Mouse (Mus musculus): ENCODE measurements at regions not wholly inside any gene's neighbourhood (a gene's known extent, or its start where the extent isn't known, plus 50 kb on each side); places are given as distances from the start of the nearest gene placed in this dataset.

GRCm38 (mm10) chr13:97705926-97706325 lies 54.5 kb downstream of the Gm10260 start:
- Histone ChIP-seq H3K9ac (no peak overlapping the region), H3K4me3 (no peak overlapping the region), H3K27me3 (replicated peaks) (no peaks in the 10 kb centered on the region), H3K4me2 (replicated peaks) (no peak overlapping the region), H3K9me3 (peaks cover 7% of the 10 kb centered on the region; the same call in 1 of the 2 replicates), H3K4me1 (no peaks in the 10 kb centered on the region), H3K27ac (no peak overlapping the region), H3K36me3 (no peaks in the 10 kb centered on the region)
- WGBS, result 95% methylated on average over 5 of the region's 5 CpGs
- no peak for ATAC-seq (ENCODE audit: low FRiP score, low read depth)

GRCm38 (mm10) chr13:97704541-97704940 lies 55.9 kb downstream of the Gm10260 start:
- H3K4me1 ChIP-seq, result no peaks in the 10 kb centered on the region

GRCm38 (mm10) chr13:97698967-97699366 lies 61.5 kb downstream of the Gm10260 start:
- H3K9me3 ChIP-seq, result no peaks in the 10 kb centered on the region
- 84% methylated on average over 2 of the region's 2 CpGs for WGBS
- no peak overlapping the region for H3K4me3 ChIP-seq
- ATAC-seq (ENCODE audit: low FRiP score, low read depth), result no peak
- H3K4me1 ChIP-seq, result no peaks in the 10 kb centered on the region
- H3K9ac ChIP-seq, result no peak overlapping the region
- H3K36me3 ChIP-seq, result no peaks in the 10 kb centered on the region
- H3K27me3 ChIP-seq (replicated peaks), result no peaks in the 10 kb centered on the region
- H3K27ac ChIP-seq, result no peak overlapping the region
- H3K4me2 ChIP-seq (replicated peaks), result no peak overlapping the region

More at GRCm38 (mm10) chr13:97704541-97704940, 55.9 kb downstream of the Gm10260 start:
- Histone ChIP-seq H3K36me3 (no peaks in the 10 kb centered on the region), H3K4me3 (no peak overlapping the region), H3K27ac (no peak overlapping the region), H3K9ac (no peak overlapping the region), H3K27me3 (replicated peaks) (no peaks in the 10 kb centered on the region), H3K9me3 (peaks cover 7% of the 10 kb centered on the region; the same call in 1 of the 2 replicates), H3K4me2 (replicated peaks) (no peak overlapping the region)
- 94% methylated on average over 4 of the region's 4 CpGs for WGBS
- no peak for ATAC-seq (ENCODE audit: low FRiP score, low read depth)

DNA sequence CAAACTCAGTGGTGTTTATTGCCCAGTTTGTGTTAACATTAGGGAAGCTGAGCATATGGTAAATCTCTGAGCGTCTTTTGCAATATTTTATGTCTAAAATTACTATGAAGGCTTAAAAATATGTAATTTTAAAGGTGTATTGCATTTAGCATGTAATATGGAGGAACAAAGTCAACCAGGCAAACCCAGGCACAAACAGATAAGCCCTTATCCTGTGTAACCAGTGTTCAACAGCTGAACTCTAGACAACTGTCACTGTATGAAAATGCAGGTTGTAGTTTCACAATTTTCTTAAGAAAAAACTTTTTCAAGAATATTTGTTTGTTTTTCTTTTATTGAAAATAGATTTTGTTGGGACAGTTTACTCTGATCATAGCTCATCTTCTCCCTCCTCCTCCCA lies 62.1 kb downstream of the Gm10260 start:
- no peak overlapping the region for H3K27ac ChIP-seq
- no peak overlapping the region for H3K4me3 ChIP-seq
- H3K36me3 ChIP-seq, result no peaks in the 10 kb centered on the region
- H3K9me3 ChIP-seq, result no peaks in the 10 kb centered on the region
- no peak overlapping the region for H3K4me2 ChIP-seq (replicated peaks)
- no peak for ATAC-seq (ENCODE audit: low FRiP score, low read depth)
- H3K4me1 ChIP-seq, result no peaks in the 10 kb centered on the region
- 85% methylated on average over 1 of the region's 1 CpGs for WGBS
- no peaks in the 10 kb centered on the region for H3K27me3 ChIP-seq (replicated peaks)
- H3K9ac ChIP-seq, result no peak overlapping the region

DNA sequence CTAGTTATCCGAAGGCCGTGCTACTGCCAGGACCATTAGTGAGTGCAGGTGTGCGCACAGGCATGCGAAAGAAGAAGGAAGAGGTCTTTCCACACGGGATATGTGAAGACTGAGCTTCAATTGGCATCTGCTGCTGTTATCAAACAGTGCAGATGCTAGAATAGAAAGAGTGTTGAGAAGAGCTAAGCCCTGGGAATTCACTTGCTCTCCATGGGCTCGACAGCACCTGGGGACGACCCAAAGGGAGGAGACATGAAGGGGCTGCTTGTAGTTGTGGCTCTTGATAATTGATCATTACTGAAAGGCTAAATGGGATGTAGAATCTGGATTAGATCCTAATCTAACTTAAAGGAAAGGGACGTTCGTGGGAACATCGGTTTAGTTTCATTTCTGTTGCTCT lies 63.2 kb downstream of the Gm10260 start:
- Histone ChIP-seq H3K4me2 (replicated peaks) (no peak overlapping the region), H3K9ac (no peak overlapping the region), H3K27ac (no peak overlapping the region), H3K9me3 (no peaks in the 10 kb centered on the region), H3K4me3 (no peak overlapping the region), H3K4me1 (no peaks in the 10 kb centered on the region), H3K36me3 (no peaks in the 10 kb centered on the region), H3K27me3 (replicated peaks) (no peaks in the 10 kb centered on the region)
- 89% methylated on average over 10 of the region's 10 CpGs for WGBS
- ATAC-seq (ENCODE audit: low FRiP score, low read depth), result no peak

DNA sequence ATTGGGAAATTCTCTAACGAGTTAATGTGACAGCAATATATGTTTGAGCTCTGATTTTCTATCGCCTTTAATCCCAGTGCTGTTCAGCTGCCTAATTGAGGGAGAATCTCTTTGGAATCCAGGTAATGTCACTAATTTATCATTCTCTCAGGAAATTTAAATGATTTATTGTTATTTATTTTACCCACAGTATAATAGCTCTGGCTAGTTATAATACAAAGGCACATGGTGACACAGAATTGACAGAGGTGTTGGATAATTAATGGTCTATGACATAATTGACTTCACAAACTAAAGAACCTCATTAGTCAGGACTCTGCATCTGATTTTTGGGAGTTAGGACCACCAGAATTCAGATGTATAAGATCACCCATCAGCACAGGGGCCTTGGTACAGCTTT lies 65.4 kb downstream of the Gm10260 start:
- H3K4me1 ChIP-seq, result no peaks in the 10 kb centered on the region
- no peaks in the 10 kb centered on the region for H3K36me3 ChIP-seq
- H3K27me3 ChIP-seq (replicated peaks), result no peaks in the 10 kb centered on the region
- no peak overlapping the region for H3K27ac ChIP-seq
- H3K9me3 ChIP-seq, result no peaks in the 10 kb centered on the region
- ATAC-seq (ENCODE audit: low FRiP score, low read depth), result 0 out of 2 replicates have a peak, but pooled peaks have one; percentile 9
- H3K4me2 ChIP-seq (replicated peaks), result no peak overlapping the region
- no peak overlapping the region for H3K9ac ChIP-seq
- H3K4me3 ChIP-seq, result no peak overlapping the region
- 51% methylated on average over 2 of the region's 2 CpGs for WGBS

- Histone ChIP-seq H3K4me3 (no peak overlapping the region), H3K9me3 (no peaks in the 10 kb centered on the region), H3K4me2 (replicated peaks) (no peak overlapping the region), H3K36me3 (no peaks in the 10 kb centered on the region), H3K4me1 (no peaks in the 10 kb centered on the region), H3K27me3 (replicated peaks) (no peaks in the 10 kb centered on the region), H3K27ac (no peak overlapping the region), H3K9ac (no peak overlapping the region)
- peak; percentile 81 for ATAC-seq (ENCODE audit: low FRiP score, low read depth)
- WGBS, result 49% methylated on average over 9 of the region's 9 CpGs
Observed at GRCm38 (mm10) chr13:97694356-97694990, 66.0 kb downstream of the Gm10260 start.

GRCm38 (mm10) chr13:97688310-97688886 lies 72.0 kb downstream of the Gm10260 start:
- no peak for ATAC-seq (ENCODE audit: low FRiP score, low read depth)

GRCm38 (mm10) chr13:97683836-97684235 lies 76.6 kb downstream of the Gm10260 start:
- WGBS, result 92% methylated on average over 6 of the region's 6 CpGs
- ATAC-seq (ENCODE audit: low FRiP score, low read depth), result no peak
- no peak overlapping the region for H3K4me2 ChIP-seq (replicated peaks)
- no peak overlapping the region for H3K27ac ChIP-seq
- H3K4me1 ChIP-seq, result peaks cover 4% of the 10 kb centered on the region
- H3K9me3 ChIP-seq, result no peaks in the 10 kb centered on the region
- no peak overlapping the region for H3K9ac ChIP-seq
- H3K36me3 ChIP-seq, result no peaks in the 10 kb centered on the region
- H3K4me3 ChIP-seq, result no peak overlapping the region
- H3K27me3 ChIP-seq (replicated peaks), result no peaks in the 10 kb centered on the region

More at GRCm38 (mm10) chr13:97688310-97688886, 72.0 kb downstream of the Gm10260 start:
- Histone ChIP-seq H3K9ac (no peak overlapping the region), H3K4me1 (no peaks in the 10 kb centered on the region), H3K4me3 (no peak overlapping the region), H3K27me3 (replicated peaks) (no peaks in the 10 kb centered on the region), H3K36me3 (no peaks in the 10 kb centered on the region), H3K9me3 (no peaks in the 10 kb centered on the region), H3K27ac (no peak overlapping the region), H3K4me2 (replicated peaks) (no peak overlapping the region)
- 92% methylated on average over 12 of the region's 12 CpGs for WGBS

DNA sequence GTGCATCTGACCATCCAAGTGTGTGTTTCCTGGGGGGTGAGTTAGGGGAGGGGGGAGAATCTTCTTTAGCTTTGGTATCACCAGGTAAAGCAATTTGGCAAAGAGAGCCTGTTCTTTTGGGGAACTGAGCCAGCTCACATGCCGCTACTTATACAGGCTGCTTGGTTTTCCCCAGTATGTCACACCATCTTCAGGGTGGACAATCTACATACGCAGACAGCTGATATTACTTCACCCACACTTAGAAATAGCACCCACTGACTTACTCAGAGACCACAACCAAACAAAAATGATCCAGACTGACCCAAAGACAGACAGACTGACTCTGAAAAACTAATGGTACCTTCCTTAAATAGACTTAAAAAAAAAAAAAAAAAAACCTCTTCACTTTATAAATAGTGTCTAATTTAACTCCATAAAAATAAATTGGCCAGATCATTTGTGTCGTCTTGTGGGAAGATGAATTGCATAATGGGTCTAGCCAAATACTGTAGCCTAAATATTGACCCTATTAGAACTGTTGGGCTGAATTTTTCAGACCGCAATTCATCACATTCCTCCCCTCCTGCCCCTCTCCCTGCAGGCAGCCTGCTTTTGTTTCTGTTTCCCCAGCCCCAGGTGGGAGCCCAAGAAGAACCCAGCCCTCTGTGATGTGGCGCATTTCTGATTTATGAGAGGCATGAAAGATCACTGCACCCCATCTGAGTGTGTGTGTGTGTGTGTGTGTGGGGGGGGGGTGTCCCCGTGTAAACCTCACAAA lies 79.0 kb downstream of the Gm10260 start:
- 36% methylated on average over 6 of the region's 6 CpGs for WGBS
- no peaks in the 10 kb centered on the region for H3K36me3 ChIP-seq

DNA sequence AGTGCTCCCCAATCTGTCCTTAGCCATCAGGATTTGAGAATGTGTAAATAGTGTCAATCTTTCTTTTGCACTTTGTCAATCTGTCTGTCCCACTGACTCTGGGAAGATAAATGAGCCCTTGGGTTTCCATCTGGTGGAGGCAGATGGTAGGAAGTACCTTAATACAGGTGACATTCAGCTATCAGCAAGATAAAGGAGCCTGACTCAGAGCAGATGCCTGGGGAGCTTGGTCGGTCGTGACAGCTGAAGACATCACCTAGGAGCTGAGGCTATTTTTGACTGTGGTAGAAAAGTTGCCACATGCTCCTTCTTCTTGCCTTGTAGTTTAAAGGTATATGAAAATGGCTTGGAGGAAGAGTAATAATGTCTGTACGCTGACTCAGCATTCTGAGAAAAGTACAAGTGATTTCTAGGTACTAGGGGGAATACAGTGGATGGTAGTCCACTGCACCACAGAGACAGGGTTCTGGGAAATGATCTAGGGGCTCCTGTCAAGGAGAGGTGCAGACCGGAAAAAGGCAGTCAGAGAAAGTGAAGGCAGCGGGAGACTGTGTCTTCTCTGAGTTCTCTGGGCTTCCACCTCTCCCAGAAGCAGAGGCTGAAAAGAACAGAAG lies 80.0 kb downstream of the Gm10260 start:
- Histone ChIP-seq H3K9ac (no peak overlapping the region), H3K4me2 (replicated peaks) (no peak overlapping the region), H3K4me1 (peaks cover 4% of the 10 kb centered on the region), H3K9me3 (no peaks in the 10 kb centered on the region), H3K36me3 (no peaks in the 10 kb centered on the region), H3K27me3 (replicated peaks) (no peaks in the 10 kb centered on the region), H3K4me3 (no peak overlapping the region), H3K27ac (no peak overlapping the region)
- no peak for ATAC-seq (ENCODE audit: low FRiP score, low read depth)
- WGBS, result 77% methylated on average over 5 of the region's 5 CpGs

More for the DNA sequence above, 79.0 kb downstream of the Gm10260 start:
- no peaks in the 10 kb centered on the region for H3K9me3 ChIP-seq
- no peak for ATAC-seq (ENCODE audit: low FRiP score, low read depth)
- peaks cover 4% of the 10 kb centered on the region for H3K4me1 ChIP-seq
- no peaks in the 10 kb centered on the region for H3K27me3 ChIP-seq (replicated peaks)
- no peak overlapping the region for H3K4me3 ChIP-seq
- H3K27ac ChIP-seq, result no peak overlapping the region
- no peak overlapping the region for H3K4me2 ChIP-seq (replicated peaks)
- no peak overlapping the region for H3K9ac ChIP-seq

DNA sequence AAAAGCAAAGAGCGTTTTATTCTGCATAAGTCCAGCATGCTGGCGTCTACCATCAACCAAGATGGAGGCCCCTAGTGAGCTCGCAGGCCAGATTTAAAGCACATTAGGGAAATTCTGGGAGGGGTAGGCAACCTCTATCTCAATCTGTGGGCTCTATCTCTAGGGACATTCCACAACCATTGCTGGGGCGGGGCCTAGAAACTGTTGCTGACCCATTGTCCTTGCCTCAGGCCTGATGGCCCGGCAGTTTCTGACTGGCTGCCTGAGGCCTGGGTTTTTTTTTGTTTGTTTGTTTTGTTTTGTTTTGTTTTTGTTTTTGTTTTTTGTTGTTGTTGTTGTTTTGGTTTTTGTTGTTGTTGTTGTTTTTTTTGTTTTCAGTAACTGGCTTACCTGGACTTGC lies 81.4 kb downstream of the Gm10260 start:
- 87% methylated on average over 5 of the region's 5 CpGs for WGBS
- no peak overlapping the region for H3K4me3 ChIP-seq
- no peaks in the 10 kb centered on the region for H3K9me3 ChIP-seq
- peaks cover 4% of the 10 kb centered on the region for H3K4me1 ChIP-seq
- no peak overlapping the region for H3K9ac ChIP-seq
- no peaks in the 10 kb centered on the region for H3K27me3 ChIP-seq (replicated peaks)
- H3K27ac ChIP-seq, result no peak overlapping the region
- no peaks in the 10 kb centered on the region for H3K36me3 ChIP-seq
- H3K4me2 ChIP-seq (replicated peaks), result no peak overlapping the region
- no peak for ATAC-seq (ENCODE audit: low FRiP score, low read depth)
